Mouse (Mus musculus) brain, embryonic 14.5 days (tissue): Measurements from ENCODE around the gene Gm27029.

Source experiments
- CTCF ChIP-seq: fragments of 200-500 bp; IDR thresholded peaks from 2 replicates; pipeline ENCODE4 v1.5.1; 2012; ENCODE audit warnings: inconsistent platforms, mild to moderate bottlenecking, moderate library complexity, borderline replicate concordance; ENCODE audit not compliant: insufficient read depth, insufficient read length; ENCODE audit errors: extremely low read depth
- POLR2A ChIP-seq: fragments of 200-500 bp; IDR thresholded peaks from 2 replicates; pipeline ENCODE4 v1.6.1; 2012; ENCODE audit warnings: mild to moderate bottlenecking, inconsistent platforms, borderline replicate concordance; ENCODE audit not compliant: poor library complexity, insufficient read depth, insufficient read length, severe bottlenecking; ENCODE audit errors: extremely low read depth

DNA sequence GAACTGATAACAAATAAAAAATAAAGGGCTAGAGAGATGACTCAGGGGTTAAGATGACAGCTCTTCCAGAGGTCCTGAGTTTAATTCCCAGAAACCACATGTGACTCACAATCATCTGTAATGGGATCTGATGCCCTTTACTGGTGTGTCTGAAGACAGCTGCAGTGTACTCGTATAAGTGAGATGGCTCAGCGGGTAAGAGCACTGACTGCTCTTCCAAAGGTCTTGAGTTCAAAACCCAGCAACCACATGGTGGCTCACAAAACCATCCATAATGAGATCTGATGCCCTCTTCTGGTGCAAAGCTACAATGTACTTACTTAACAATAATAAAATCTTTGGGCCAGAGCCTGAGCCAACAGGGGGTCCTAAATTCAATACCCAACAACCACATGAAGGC is 9.3 kb downstream of the Gm27029 start:
- TF ChIP-seq POLR2A (no peak), CTCF (no peak)
